Mouse (Mus musculus): ENCODE data around the gene Tprgl. TPM values are rescaled to one million over a fixed set of nuclear protein-coding genes. Genes with fewer than 3 reads are reported as not detected.

Tprgl gene
- total RNA-seq (2015; ENCODE audit: low replicate concordance) (101 and 141 TPM in 2 replicates), total RNA-seq (2017; ENCODE audit: low replicate concordance) (113 and 126 TPM in 2 replicates)

DNA sequence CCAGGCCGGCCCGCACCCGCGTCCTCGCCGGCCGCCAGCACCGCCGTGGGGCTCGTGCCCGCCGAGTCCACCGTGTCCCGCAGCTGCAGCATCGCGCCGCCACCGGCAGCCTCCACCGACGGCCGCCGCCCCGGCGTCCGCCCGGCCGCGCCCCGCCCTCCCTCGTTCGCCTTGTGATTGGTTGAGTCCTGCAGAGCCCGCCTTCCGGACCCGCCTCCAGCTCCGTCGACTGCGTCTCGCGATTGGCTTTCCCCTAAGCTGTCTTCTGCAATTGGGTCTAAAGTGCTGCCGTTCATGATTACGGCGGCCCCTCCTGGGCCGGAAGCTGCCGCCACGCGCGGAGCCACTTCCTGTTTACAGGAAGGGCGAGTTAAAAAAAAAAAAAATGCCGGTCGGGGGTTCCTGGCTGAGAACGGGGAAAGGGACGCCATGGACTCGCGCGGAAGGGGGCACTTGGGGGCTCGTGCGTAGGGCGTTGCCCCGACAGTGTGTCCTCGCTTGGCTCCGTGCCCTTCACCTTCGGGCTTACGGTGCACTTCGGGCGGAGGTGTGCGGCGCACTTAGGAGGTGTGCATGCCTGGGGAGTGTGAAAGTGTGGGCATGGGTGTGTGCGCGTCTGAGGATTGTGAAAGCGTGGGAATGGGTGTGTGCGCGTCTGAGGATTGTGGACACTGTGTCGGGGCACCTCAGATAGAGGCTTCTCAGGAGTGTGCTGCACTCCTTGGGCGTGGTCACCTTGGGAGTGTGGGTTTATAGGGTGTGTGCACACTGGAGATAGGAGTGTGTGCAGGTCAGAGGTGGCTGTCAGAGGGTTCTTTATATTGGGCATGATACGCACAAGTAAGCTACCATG lies at the start of gene Tprgl:
Tprgl (minus strand) TSS at position 129 of the 853 bp plus-strand sequence.
- peak; percentile 76 for ATAC-seq (replicated peaks; ENCODE audit: low FRiP score, poor library complexity, severe bottlenecking)

DNA sequence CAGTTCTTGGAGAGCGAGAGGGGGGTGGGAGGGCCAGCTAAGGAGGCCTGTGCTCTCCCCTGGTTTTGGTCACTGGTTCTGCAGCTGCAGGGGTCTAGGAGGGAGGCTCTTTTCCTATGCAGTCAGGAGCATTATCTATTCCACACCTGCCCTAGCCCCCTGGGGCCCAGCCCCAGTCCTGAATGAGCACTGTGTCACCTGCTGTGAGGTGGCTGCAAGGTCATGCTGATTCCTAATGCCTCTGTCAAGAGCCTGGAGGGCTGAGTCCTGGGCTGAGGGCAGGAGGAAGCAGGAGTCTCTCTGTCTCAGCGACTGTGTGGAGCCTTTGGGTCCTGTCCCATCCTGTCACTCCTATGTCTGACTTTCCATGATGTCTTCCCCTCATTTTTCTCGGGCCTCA lies 49.4 kb upstream of the Tprgl start:
- no peak for ATAC-seq (replicated peaks; ENCODE audit: low FRiP score, poor library complexity, severe bottlenecking)

DNA sequence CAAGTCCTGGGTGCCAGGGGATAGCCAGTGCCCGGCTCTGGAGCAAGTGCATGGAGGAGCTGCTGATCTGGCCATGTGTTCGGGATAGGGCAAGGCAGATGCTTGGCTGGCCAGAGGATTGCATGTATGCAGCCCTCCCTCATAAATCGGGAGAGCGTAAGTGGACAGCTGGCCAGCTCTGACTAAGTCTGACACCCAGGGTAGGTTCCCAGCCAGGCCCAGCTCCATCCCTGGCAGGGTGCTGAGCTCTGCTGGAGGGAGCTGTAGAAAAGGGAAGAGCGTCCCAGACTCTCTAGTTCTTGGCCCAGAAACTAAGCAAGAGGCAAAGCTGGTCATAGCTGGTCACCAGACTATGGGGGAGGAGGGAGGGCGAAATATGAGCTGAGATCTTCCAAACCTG lies 48.6 kb upstream of the Tprgl start:
- ATAC-seq (replicated peaks; ENCODE audit: low FRiP score, poor library complexity, severe bottlenecking) = no peak

DNA sequence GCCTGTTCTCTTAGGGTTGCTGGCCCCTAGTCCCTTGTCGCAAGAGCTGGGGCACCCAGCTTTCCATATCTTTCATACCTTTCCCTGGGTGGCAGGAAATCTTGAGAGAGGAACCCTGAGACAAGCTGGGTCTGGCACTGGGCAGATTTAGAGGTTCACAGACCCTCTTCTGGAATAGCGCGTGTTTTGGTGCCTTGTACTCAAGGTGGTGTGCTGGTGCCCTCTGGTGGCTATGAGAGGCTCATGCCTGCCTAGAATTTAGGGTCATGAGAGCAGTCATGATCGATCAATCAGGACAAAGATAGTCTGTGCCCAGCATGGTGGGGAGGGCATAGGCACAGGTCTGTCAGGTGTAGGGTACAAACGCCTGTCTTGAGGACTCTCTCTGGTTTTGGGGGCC lies 46.8 kb upstream of the Tprgl start:
- ATAC-seq (replicated peaks; ENCODE audit: low FRiP score, poor library complexity, severe bottlenecking) = peak; percentile 54; the same call in 1 of the 2 replicates

DNA sequence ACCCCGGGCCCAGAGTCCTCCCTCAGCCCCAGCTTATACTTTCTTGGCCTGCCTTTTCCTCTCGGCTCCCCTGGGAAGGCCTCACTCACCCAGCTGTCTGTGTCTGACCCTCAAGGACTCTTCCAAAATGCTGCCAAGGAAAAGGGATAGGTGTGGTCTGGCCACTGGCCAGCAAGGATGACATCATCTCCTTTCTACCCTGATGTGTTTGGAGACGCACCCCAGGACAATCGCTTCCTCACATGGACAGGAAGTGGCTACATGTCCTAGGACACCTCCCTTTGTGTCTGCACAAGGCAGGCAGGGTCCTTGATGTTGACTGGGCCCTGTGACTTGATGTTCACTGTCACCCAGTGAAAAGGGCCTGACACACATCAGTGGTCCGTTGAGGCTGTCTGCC lies 44.9 kb upstream of the Tprgl start:
- no peak for ATAC-seq (replicated peaks; ENCODE audit: low FRiP score, poor library complexity, severe bottlenecking)

DNA sequence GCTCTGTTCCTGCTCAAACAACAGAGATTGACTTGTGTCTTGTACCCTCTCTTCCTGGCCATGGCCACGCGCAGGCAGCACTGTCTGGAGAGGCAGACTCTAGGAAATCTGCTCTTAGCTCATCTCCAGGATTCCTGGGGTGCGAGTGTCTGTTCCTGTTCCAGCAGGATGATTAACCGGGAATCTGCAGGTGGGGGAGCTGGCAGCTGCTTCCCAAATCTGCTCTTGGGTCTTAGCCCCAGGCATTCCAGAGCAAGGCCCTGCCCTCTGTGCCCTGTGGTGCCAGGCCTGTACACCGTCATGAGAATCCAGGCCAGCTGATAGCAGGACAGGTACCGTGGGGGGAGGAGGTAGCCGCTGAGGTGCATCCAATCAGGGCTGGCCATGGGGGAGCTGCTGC lies 44.1 kb upstream of the Tprgl start:
- ATAC-seq (replicated peaks; ENCODE audit: low FRiP score, poor library complexity, severe bottlenecking) = no peak

DNA sequence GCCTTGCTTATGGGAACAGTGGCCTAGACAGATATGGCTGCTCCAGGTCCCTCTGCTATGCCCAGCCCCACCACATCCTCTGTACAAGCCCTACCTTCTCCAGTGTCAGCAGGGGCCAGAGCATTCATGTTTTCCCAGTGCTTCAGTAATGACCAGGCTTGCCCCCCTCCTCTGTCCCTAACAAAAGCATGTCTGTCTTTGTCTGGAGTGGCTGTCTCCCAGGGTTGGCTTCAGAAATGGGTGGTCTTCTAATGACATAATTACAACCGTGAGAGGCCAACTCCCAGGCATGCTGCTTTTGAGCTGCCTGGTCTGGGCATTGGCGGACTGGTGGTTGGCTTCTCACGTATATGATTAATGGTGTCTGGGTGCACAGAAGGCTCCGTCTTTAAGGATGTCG lies 41.0 kb upstream of the Tprgl start:
- no peak for ATAC-seq (replicated peaks; ENCODE audit: low FRiP score, poor library complexity, severe bottlenecking)

DNA sequence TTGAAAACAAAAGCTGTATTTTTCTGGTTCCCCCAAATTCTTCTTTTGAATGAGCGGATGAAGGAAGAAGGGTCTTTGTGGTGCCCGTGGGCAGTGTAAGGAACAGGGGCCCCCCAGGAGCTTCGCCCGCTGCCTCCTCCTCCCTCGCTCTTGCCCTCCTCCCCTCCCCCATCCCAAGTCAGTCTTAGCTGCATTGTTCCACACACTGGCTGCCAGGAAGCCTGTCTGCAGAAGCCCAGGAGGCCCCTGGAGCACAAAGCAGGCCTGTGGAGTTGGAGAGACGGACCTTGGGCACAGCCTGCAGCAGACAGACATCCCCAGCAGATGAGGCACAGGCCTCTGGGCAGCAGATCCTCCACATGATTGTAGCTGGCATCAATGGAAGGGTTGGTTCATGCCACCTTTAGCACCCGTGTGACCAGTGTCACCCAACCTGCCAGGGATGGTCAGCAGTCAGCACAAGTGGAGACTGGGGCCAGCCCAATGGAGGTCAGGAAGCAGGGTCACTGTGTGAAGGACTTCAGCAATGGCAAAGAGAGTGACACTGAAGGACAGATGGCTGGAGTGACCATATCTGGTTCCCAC lies 38.0 kb upstream of the Tprgl start:
- no peak for ATAC-seq (replicated peaks; ENCODE audit: low FRiP score, poor library complexity, severe bottlenecking)

DNA sequence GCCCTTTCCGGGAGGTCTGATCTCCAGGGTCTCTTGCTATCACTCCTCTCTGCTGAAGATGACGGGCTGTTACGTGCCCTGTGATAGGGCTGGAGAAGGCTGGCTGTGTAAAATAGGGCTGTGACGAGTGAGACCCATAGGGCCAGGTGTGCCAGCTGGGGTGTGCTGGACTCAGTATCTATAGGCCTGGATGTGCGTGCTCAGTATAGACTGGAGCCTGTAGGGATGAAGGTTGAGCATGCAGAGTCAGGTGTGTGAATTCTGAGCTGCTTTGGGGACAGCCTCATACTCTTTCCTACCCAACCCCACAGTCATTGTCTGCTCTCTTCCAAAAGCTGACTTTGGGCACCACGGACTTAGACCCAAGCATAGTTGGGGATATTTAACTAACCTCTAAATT lies 37.5 kb upstream of the Tprgl start:
- ATAC-seq (replicated peaks; ENCODE audit: low FRiP score, poor library complexity, severe bottlenecking) = no peak

DNA sequence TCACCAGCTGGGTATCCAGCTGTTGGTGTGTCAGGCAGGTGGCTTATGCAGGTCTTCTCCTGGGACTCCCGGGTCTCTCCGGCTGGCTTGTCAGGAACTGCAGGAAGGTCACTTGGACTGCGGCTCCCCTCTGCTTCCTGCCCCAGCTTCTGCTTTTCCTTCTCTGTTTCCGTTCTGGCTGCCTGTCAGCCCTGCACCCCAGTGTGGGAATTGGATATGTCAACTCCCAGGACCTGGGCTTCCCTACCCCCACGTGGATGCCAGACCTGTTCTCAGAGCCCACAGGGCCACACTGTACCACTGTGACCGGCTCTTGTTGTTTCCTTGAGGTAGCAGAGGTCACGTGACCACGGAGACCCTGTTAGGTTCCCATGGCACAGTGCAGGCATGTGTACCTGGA lies 28.5 kb upstream of the Tprgl start:
- no peak for ATAC-seq (replicated peaks; ENCODE audit: low FRiP score, poor library complexity, severe bottlenecking)

DNA sequence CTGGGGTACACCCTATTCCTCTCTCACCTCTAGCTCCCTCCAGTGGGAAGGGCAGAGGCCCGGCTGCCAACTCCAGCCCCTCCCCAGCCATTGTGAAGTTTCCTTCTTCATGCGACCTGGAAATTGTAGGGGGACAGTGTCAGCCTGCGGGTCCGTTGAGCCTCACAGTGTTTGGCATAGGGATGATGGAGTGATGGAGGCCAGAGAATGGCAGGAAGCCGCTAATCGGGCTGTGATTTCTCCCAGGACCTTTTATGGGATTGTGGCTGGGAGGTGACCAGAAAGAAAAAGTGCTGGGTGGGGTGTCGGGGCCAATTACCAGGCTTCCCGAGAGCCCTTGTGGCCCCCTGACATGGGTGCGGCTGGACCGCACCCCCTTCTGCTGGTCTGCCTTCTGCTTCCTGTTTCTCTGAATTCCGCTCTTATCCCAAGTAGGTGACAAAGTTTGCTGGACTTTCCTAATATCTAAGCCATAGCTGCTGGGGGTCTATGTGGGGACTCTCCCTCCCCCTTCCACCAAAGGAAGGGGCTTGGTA lies 25.6 kb upstream of the Tprgl start:
- no peak for ATAC-seq (replicated peaks; ENCODE audit: low FRiP score, poor library complexity, severe bottlenecking)

DNA sequence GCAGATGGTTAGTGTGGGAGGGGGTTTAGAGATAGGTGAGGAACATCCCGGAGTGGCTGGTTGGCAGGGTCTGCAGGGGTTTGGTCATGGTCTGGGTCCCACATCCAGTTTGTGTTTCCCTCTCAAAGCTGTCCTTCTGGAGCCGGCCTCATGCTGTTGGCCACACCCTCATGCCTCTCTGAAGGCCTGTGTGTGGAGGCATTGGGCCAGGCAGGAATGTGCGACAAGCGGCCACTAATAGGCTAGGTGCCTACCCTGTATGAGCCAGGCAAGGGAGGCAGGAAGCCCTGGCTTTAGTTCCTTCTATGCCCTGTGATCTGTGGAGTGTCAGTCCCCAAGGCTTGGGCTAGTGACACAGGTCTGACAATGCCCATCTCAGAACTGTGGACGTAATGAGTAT lies 24.5 kb upstream of the Tprgl start:
- ATAC-seq (replicated peaks; ENCODE audit: low FRiP score, poor library complexity, severe bottlenecking) = no peak

DNA sequence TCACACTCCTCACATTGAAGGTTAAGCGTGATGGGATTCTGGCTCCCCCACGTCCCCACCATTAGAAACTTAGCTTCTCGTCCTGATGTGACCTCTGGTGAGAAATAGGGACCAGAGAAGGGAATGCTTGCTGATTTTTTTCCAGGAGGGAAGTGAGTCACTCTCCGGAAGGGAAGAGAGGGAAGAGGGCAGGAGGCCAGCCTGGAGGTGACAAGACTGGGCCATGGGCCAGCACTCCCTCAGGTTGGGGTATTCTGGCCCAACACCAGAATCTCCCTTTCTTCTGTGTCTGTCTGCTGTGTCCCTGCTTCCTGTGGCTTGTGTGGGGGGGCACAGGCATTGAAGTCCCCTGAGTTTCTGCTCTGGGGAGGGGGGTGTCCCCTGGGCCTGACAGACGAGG lies 23.1 kb upstream of the Tprgl start:
- ATAC-seq (replicated peaks; ENCODE audit: low FRiP score, poor library complexity, severe bottlenecking) = no peak

DNA sequence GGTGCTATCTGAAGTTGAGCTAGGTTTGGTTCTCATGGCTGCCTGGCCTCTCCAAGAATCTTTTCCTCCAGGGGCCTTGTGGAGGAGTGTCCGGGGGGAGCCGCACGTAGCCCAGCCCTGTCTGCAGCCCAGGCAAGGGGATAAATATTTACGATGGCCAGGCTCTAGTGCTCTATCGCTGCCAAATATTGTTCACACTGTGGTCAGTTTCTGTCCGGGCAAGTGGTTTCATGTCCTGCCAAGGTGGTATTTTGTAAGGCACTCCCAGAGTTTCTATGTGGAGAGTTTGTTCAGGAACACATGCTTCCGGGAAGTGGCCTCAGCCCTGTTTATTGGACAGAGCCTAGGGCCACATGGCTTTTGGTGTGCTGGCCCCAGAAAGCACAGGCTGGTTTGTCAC lies 20.5 kb upstream of the Tprgl start:
- no peak for ATAC-seq (replicated peaks; ENCODE audit: low FRiP score, poor library complexity, severe bottlenecking)

DNA sequence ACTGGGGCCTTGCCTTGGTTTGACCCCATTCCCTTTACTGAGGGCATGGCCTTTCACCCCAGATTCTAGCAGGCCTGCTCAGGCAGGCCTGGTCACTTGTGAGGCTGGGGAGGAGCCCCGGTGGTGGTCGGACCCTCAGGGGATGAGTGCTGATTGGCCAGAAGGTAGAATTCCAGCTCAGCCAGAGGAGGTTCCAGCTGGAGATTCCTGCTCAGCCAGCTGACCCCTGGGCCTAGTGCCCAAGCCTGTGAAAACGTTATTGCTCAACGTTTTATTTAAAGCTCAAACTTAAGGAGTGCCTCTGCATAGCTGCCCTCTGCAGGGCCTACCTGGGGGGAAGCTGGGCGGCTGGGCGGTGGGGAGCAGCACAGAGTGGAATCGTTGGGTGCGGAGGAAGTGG lies 16.8 kb upstream of the Tprgl start:
- no peak for ATAC-seq (replicated peaks; ENCODE audit: low FRiP score, poor library complexity, severe bottlenecking)

DNA sequence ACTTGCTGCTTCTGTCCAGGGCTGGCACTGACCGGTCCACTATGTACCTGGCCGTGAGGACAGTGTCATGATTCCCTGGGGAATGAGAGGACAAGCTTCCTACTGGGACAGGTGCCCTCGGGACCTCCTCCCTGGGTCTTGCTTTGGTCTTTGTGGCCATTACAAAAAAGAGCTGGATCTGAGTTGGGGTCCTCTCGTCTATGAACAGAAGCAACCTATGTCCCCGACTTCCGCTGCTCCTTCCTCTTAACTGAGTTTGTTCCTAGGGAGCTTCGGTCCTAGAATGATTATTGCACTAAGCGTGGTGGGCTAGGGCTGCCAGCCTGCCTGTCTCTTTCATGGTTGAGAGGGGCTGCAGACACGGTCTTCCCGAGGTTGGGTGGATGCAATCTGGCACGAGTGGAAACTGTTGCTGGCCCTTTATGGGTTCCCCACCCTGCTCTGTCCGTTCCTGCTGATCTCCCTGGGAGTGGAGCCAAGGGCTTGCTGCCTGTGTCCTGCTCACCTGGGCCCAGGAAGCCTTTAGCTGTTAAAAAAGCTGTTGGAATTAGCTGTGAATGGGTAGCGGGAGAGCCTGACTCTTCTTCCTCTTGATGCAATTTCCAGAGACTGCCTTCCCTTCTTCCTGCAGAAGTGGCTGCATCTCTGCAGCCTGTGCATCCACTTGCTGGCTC lies 11.6 kb upstream of the Tprgl start:
- ATAC-seq (replicated peaks; ENCODE audit: low FRiP score, poor library complexity, severe bottlenecking) = no peak

DNA sequence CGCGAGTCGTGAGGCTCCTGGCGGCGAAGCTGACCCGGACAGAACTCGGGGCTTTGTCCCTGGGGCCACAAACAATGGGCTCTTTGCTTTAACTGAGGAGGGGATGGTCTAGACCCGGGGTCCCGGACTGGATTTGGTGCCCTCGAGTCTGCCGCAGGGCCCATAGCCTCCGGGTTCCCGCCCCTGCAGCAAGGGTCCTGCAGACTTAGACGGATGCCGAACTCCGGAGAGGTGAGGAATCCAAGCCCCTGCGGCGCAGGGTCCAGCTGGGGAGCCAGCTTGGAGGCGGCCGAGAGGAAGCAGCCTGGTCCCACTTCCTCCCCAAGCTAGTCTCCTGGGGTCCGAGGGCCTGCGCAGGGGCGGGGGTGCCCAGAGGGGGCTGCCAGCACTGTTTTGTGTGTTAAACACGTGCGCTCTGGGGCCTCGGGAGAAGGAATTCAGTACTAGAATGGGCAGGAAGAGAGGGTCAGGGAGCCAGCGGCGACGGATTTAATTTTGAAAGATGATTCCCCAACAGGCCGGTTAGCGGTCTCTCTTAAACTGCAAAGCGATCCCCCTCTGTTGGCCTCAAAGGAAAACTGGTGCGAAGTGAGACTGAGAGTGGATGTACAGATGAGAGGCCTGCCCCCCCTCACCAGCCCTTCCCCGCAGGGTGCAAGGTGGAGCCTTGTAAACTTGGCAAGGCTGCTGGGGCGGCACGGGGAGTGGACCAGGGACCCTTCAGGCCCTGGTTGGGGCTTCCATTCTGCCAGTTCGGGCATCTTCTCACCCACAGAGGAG lies 10.9 kb upstream of the Tprgl start:
- no peak for ATAC-seq (replicated peaks; ENCODE audit: low FRiP score, poor library complexity, severe bottlenecking)

DNA sequence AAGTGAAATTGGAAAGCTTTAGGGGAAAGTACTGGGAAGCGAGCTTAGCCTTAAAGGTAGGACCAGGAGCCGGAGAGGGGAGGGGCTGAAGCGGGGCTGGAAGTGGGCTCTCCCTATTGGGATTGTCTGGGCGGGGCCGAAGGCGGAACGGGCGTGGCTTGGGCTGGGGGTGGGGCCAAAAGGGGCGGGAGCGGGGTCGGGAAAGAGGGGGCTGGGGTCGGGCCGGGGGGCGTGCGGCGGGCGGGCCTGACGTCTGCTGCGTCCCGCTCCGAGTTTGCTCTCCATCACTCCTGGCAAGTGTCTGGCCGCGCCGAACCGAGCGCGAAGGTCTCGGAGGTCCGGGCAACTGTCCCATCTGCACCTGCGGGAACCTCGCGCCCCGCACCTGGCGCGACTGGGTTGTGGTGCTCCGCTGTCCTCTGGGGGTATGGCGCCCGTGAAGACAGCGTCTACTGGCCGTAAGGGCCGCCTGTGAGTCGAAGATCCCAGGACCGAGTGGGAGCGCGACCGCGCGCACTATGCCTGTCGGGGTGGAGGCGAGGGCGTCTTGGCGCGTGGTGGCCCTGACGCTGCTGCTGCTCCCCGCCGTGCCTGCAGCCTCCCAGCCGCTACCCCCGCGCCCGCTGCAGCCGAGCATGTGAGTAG lies 10.2 kb upstream of the Tprgl start, which contains the start of gene Megf6:
Megf6 (plus strand) TSS at position 225 of the 645 bp plus-strand sequence.
- ATAC-seq (replicated peaks; ENCODE audit: low FRiP score, poor library complexity, severe bottlenecking) = no peak

DNA sequence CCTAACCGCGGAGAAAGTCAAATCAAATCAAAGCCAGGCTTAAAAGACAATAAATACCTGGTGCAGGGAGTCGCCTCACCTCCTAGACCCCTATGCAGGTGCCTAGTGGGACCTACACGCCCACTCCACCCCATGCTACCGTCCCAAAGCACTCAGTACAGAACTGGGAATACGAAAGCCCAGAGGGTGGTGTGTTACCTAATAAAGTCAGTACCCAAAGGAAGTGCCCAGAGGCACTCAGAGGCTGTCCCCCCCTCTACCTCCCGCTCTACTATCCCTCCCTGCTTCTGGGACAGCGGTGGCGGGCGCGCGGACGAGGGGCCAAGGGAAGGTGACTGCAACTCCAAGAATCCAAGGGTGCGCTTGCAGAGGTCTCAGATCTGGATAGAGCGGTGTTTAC lies 9.6 kb upstream of the Tprgl start:
- no peak for ATAC-seq (replicated peaks; ENCODE audit: low FRiP score, poor library complexity, severe bottlenecking)

Data from erythroid progenitor cell, adult 5-6 weeks (primary cell).